Mouse (Mus musculus) kidney, postnatal 14 days (tissue): ENCODE measurements around the gene Zbtb5.
"Not testable (repeated sequence)": the region's sequence is repeated elsewhere in the genome, so short reads cannot be mapped to it uniquely, and the experiment has no call there.

Experiments used
- DNase-seq: peaks from one replicate; pipeline ENCODE4 v3.0.0; 2022; ENCODE audit warnings: mixed read lengths

Zbtb5 gene

GRCm38 (mm10) chr4:45010806-45011415 is 1.3 kb downstream of the Zbtb5 start:
- DNase-seq: peak; percentile 48

GRCm38 (mm10) chr4:45005452-45005851 is 6.8 kb downstream of the Zbtb5 start:
- peak; percentile 59 for DNase-seq

GRCm38 (mm10) chr4:45000001-45000400 is 12.2 kb downstream of the Zbtb5 start:
- no peak for DNase-seq

GRCm38 (mm10) chr4:44998071-44998470 is 14.1 kb downstream of the Zbtb5 start:
- DNase-seq: no peak

- no peak for DNase-seq
Observed at GRCm38 (mm10) chr4:44994776-44995175, 17.4 kb downstream of the Zbtb5 start.

- no peak for DNase-seq
Observed at GRCm38 (mm10) chr4:44993847-44994246, 18.4 kb downstream of the Zbtb5 start.

GRCm38 (mm10) chr4:44993179-44993578 is 19.0 kb downstream of the Zbtb5 start:
- not testable (repeated sequence) for DNase-seq

GRCm38 (mm10) chr4:44992330-44992729 is 19.9 kb downstream of the Zbtb5 start:
- not testable (repeated sequence) for DNase-seq

GRCm38 (mm10) chr4:44990560-44990959 is 21.7 kb downstream of the Zbtb5 start:
- DNase-seq: no peak

GRCm38 (mm10) chr4:44983131-44983740 is 29.0 kb downstream of the Zbtb5 start:
- no peak for DNase-seq

- DNase-seq: peak; percentile 34
Observed at GRCm38 (mm10) chr4:44982440-44983130, 29.6 kb downstream of the Zbtb5 start.

- DNase-seq: peak; percentile 68
Observed at GRCm38 (mm10) chr4:44981974-44982287, 30.3 kb downstream of the Zbtb5 start.

GRCm38 (mm10) chr4:44981280-44981973 is 30.8 kb downstream of the Zbtb5 start, which contains the start of gene Grhpr:
Grhpr (plus strand) TSS chr4:44981395.
- peak; percentile 93 for DNase-seq

- peak; percentile 72 for DNase-seq
Observed at GRCm38 (mm10) chr4:44979794-44980338, 32.3 kb downstream of the Zbtb5 start.

GRCm38 (mm10) chr4:44978175-44978574 is 34.0 kb downstream of the Zbtb5 start:
- no peak for DNase-seq

GRCm38 (mm10) chr4:44976921-44977710 is 35.1 kb downstream of the Zbtb5 start:
- no peak for DNase-seq

GRCm38 (mm10) chr4:44976026-44976615 is 36.1 kb downstream of the Zbtb5 start:
- DNase-seq: no peak

GRCm38 (mm10) chr4:44974331-44974730 is 37.9 kb downstream of the Zbtb5 start:
- no peak for DNase-seq

GRCm38 (mm10) chr4:44973871-44974270 is 38.3 kb downstream of the Zbtb5 start:
- DNase-seq: no peak

GRCm38 (mm10) chr4:44973450-44973849 is 38.8 kb downstream of the Zbtb5 start:
- peak; percentile 92 for DNase-seq

- peak; percentile 57 for DNase-seq
Observed at GRCm38 (mm10) chr4:44970612-44971110, 41.6 kb downstream of the Zbtb5 start.

GRCm38 (mm10) chr4:44970056-44970455 is 42.2 kb downstream of the Zbtb5 start:
- no peak for DNase-seq
